Mouse (Mus musculus) CH12F3 (cell line): Measurements from ENCODE around the gene Lsm7.

Source experiments
- in situ Hi-C: fragments of 300-500 bp; cut with MboI; formaldehyde crosslinking; loops from 2 replicates; pipeline ENCODE4 v1.14.3; 2020; ENCODE audit warnings: low sequenced_read_pairs

Lsm7 gene

GRCm38 (mm10) chr10:80854913-80855748, at the start of gene Lsm7, which contains the start of gene Sppl2b:
Lsm7 (minus strand) TSS chr10:80855209.
Sppl2b (plus strand) TSS chr10:80855275.
- in situ Hi-C loops, result no loop called here

GRCm38 (mm10) chr10:80904709-80905108, 49.7 kb upstream of the Lsm7 start:
- in situ Hi-C loops, result no loop called here

DNA sequence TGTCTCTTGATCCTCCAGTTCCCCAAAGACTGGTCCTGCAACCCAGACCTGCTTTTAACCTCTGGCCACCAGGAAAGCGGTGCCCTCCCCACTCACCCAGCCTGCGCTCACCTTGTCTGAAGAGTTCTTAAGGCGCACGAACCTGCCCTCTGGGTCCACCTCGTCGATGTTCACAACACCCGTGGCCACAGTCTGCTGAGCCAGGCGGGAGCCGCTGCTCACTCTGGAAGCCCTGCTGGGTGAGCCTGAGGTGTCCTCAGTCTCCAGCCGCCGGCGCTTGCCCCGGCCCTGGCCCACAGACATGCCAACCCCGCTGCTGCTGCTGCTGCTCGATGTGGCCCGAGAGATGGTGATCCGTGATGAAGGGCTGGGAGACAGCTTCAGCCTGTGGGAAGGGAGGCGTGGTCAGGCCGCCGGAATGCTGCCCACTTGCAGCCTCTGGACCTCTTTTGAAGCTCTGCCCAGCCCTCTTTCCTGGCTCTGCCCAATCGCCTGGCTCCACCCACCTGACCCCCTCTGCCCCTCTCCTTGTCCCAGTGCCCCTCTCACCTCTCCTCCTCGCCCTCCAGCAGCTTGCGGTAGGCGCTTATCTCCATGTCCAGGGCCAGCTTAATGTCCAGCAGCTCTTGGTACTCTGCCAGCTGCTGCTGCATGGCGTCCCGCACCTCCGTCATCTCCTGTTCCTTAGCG, 49.1 kb upstream of the Lsm7 start:
- in situ Hi-C loops, result no loop called here

DNA sequence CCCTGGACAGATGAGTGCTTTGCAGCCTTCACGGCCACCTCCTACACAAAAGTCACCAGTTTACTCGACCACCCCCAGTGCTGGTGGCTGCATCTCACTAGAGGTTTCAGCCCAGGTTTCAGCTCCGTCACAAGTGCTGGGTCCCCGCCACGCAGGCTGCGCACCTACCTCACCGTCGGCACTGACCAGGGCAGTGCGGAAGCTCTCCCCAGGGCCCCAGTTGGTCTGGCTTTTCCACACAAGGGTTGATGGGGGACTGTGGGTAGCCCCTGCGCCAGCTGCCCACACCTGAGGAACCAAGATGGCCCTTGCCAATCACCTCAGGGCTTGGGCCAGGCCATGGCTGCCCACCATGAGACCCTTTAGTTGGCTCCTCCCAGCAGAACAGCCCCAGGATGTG, 48.3 kb upstream of the Lsm7 start:
- in situ Hi-C loops, result no loop called here

- in situ Hi-C loops, result no loop called here
These were observed 47.4 kb upstream of the Lsm7 start for GRCm38 (mm10) chr10:80902273-80902940.

DNA sequence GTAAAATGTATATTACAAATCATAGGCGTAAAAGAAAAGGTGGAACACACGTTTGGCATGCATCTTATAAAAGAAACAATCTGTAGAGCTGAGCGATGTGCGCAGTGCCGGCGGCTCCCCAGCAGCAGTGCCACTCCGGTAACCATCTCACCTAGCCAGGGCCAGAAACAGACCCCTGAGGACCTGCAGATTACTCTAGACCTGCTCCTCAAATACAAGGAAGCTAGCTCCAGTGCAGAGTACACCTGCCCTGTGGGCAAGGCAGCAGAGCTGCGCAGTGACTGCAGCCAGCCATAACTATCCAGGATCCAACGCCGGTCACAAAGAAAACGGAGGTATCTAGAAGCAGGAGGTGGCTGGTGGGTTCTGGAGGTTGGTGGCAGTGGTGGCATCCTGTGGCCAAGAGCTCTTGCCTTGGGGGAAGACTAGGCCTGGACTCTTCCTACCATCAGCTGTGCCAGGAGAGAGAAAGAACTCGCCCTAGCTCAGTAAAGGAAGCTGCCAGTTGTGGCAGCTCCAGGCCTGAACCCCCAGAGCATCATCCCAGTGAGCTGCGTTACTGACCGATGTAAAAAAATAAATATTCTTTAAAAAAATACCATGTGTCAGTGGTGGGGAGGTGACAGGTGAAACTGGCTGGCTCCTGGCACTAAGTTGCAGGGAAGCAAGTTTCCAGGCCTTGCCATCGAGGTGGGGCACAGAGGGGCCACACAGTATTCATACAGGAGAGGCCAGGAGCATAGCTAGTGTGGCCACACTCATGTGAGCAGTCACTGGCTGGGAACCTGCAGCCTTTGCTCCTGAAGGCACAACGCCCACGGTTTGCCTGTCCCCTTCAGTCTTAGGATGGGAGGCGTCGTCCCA, 46.6 kb upstream of the Lsm7 start:
- in situ Hi-C loops, result no loop called here

DNA sequence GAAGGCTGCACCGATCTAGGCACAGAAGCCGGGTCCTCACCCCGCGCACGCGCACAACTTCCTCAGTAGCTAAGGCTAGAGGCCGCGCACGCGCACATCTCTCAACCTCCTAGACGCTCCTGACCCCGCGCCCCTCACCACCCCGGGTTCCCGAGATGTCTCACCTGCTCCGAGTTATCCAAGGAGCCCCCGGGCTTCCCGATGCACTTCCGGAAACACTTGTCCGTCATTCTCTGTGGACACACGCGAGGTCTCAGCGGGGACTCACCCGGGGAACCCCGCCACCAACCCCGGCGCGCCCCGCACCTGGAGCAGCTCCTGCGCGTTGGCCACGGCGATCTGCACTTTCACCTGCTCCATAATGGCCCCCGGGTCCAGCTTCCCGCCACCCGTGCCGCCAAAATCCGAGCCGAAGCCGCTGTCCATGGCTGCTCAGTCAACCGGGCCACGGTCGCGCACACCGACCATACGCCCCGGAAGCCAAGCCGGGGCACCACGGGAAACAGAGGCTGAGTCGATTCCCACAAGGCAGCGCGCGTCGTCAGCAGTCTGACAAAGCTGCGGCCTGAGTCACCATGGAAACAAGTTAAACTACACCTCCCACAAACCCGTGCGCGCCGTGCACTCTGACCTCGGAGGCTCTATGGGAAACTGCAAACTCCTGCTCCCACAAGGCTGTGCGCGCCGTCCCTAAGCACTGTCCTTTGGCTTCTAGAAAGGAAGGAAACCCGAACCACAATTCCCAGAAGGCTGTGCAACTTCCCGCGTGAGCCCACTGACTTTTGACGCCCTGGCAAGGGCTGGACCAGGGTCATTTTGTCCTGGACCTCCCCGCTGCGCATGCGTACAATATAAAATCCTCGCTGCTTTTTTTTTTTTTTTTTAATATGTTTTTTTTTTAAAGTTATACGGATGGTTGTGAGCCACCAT, 45.6 kb upstream of the Lsm7 start, which contains the start of gene Timm13:
Timm13 (minus strand) TSS at position 652 of the 930 bp plus-strand sequence.
- in situ Hi-C loops, result no loop called here

DNA sequence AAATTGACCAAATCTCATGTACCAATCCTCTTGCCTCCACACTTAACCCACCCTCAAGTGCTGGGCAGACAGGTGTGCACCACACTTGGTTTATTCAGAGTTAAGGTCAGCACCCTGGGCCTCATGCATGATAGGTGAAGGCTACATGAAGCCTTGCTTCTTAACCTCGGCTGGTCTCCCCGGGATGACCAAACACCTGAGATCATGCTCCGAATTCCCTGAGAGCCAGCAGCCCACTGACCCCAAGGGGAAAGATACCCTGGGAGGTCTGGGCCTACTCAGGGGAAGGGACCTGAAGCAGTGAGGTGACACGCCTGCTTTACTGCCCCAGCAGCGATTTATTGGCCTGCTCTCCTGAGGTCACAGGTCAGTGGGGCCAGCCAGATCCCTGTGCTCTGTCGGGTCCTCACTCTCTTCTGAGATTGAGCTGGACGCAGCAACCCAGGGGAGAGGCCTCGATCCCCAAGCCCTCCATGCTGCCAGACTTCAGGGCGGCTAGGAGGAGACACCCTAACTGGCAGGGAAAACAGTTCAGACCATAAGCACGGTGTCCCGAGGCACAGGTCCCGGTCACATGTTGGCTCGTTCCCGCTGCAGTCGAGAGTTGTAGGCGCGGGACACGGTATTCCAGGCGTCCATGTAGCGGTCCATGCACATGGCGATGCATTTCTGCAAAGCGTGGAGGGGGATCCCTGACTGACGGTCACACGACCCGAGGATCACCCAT, 44.7 kb upstream of the Lsm7 start:
- in situ Hi-C loops, result no loop called here

DNA sequence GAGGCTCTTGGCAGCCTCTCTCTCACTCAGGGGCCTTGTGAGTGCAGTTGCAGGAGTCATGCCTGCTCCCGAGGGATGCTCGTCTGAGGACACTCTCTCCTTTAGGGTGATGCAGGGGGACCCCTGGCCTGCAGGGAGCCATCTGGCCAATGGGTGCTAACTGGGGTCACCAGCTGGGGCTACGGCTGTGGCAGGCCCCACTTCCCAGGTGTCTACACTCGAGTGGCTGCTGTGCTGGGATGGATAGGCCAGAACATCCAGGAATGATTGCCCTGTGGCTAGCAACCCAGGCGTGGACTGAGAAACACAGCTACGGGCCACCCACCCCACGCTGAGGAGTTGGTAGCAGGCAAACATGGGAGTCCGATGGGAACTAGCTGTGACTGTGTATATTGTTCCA, 44.1 kb upstream of the Lsm7 start:
- in situ Hi-C loops, result no loop called here

DNA sequence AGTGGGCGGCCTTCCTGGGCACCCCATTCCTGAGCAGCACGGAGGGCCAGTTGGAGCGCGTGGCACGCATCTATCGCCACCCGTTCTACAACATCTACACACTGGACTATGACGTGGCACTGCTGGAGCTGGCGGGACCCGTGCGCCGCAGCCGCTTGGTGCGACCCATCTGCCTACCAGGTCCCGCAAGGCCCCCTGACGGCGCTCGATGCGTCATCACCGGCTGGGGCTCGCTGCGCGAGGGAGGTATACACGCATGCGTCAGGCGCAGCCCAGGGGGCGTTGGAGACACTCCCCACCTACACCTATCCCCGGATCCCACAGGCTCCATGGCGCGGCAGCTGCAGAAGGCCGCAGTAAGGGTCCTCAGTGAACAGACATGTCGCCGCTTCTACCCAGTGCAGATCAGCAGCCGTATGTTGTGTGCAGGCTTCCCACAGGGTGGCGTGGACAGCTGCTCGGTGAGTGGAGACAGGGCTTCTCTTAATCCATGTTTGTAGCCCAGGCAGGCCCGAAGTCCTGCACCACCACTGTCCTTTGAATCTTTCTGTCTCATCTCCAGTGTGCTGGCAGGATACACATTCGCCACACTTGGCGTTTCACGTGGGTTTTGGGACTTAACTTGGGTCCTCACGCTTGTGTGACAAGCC, 43.0 kb upstream of the Lsm7 start:
- in situ Hi-C loops, result no loop called here

DNA sequence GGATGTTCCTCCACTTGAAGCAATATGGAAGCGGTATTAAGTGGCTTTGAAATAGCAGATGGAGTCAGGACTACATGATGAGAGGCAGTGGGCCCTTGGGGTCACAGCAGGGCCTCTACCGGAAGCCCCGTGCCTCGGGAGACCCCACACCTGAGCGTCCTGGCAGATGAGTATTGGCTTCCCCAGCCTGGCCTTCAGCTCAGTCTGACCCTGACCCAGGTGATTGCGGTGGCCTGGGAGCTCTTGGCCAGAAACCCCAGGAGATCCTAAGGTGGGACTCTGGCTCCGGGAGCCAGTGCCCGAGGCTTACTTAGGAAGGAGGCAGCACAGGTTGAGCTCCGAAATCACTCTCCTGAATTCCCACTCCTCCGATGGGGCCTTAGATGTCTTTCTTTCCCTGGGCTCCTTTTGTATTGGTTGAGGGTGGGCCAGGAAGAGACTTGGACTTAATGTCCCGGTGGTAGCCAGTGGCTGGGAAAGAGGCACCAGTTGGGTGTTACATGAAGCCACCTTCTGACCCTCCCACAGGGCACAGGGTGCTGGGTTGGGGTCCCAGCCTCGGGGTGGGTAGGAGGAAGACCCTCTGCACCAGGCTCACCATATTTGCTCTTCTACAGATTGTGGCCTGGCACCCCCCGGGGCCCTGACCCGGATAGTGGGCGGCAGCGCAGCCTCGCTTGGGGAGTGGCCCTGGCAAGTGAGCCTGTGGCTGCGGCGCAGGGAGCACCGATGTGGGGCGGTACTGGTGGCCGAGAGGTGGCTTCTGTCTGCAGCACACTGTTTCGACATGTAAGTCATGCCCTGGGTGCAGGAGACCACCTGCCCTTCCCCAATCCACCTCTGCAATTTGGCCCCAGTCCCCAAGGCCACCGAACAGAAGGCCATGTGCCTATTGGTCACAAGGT, 41.8 kb upstream of the Lsm7 start:
- in situ Hi-C loops, result no loop called here

DNA sequence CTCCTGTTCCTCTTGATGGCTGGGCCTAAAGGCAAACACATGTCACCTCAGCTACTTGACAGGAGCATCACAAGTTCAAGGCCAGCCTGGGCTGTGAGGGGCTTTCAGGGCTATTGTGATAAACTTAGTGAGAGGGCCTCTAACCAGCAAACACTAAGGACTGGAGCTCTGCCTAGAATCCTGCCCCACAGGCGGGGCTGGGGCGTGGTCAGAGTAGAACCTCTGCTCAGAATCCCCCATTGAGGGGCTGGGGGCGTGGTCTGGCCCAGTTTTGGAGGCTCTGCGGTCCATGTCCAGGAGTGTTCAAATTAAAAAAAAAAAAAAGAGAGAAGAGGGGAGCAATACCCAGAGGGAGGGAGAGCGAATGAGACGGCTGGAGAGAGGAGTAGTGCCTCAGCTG, 40.7 kb upstream of the Lsm7 start:
- in situ Hi-C loops, result no loop called here

DNA sequence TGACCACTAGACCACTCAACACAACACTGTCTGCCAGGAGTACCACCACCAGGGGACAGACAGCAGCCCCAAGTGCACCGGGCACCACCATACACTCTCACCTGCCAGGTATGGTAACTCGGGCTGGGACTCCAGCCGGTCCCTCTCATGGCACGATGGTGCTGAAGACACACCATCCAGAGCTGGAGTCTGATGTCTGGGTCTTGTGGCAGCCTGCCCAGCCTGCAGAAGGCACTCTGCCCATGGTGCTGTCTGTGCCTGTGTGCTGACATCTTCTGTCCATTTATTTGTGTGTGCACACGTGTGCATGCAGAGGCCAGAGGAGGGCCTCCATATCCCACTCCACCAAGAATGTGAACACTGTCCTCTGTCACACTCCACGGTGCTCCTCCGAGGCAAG, 40.1 kb upstream of the Lsm7 start:
- in situ Hi-C loops, result no loop called here

DNA sequence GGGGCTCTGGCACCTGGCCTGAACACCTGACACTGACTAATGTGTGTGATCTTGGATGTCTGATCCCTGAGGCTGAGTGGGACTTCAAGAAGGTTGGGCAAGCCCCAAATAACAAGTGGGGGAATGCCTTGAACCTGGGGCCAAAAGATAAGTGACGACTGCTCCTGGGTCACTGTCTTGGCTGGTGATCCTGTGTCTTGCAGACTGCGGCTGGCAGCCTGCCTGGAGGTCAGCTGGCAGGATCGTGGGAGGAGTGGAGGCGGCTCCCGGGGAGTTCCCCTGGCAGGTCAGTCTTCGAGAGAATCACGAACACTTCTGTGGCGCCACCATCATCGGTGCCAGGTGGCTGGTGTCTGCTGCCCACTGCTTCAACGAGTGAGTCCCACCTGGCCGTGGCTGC, 32.2 kb upstream of the Lsm7 start:
- in situ Hi-C loops, result no loop called here

DNA sequence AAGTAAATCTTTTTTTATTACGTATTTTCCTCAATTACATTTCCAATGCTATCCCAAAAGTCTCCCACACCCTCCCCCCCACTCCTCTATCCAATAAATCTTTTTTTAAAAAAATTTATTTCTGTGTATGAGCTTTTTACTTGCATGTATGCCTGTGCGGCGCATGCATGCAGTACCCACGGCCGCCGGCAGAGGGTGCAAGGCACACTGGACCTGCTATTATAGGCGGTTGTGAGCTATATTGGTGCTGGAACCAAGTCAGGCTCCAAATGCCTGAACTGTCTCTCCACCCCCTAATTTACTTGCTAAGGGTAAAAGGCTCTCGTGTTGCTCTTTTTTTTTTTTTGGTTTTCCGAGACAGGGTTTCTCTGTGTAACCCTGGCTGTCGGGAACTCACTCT, 26.3 kb upstream of the Lsm7 start:
- in situ Hi-C loops, result no loop called here

DNA sequence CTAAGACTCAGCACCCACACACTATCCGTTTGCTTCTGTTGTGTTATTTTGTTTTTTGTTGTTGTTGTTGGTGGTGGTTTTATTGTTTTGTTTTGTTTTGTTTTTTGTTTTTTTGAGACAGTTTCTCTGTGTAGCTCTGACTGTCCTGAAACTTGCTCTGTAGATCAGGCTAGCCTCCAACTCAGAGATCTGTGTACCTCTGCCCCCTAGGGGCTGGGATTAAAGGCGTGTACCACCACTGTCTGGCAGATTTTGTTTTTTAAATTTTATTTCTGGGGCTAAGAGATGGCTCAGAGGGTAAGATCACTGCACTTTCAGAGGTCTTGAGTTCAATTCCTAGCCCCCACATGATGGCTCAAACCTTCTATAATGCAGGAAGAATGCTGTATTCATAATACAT, 25.9 kb upstream of the Lsm7 start:
- in situ Hi-C loops, result no loop called here

DNA sequence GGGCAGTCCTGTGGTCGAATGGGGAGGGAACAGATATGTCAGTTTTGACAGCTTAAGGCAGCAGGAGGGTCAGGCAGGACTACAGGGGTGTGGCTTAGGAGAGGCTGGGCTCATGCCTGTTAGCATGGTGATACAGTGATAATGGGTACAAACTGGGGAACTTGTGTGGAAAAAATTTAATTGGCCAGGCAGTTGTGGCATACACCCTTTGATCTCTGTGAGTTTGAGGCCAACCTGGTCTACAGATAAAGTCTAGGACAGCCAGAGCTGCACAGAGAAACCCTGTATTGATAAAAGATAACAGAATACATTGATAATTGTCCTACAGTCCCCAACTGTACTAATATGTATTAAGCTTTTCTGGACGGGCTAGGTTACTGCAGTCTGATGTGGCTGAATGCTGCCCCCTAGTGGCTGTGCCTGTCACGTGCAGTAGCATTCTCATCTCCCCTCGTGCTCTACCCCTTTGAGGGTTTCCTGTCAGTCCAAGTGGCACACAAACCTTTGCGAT, 25.2 kb upstream of the Lsm7 start:
- in situ Hi-C loops, result no loop called here
